Mouse (Mus musculus): Measurements from ENCODE around the gene Vmn1r148. TPM values are rescaled to one million over a fixed set of nuclear protein-coding genes. Genes with fewer than 3 reads are reported as not detected.
"Not testable (repeated sequence)": the region's sequence is repeated elsewhere in the genome, so short reads cannot be mapped to it uniquely, and the experiment has no call there.

The Vmn1r148 gene
- not detected in 2 replicates for total RNA-seq (2021)
- long read RNA-seq, experiment 1: 0 reads
- long read RNA-seq, experiment 2: 0 reads

GRCm38 (mm10) chr7:22413283-22413682 is at the start of gene Vmn1r148:
Gene Vmn1r148 (plus strand): TSS chr7:22413583.
- not testable (repeated sequence) for DNase-seq

DNA sequence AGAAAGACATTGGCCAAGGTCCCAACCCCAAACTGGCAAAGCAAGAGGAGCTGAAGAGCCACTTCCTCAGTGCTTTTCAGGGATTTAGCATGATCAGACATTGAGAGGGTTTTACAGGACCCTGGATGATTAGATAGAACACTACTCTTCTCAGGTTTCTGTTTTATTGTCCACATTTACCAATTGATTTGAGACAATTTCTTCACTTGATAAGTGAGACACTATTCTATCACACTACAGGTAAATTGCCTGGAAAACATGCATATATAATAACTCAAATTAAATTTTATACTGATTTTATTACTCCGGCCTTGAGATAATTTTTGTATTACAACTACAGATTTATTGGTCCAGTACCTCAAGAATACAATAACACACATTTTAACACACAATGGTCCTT is 42.4 kb upstream of the Vmn1r148 start, which contains the start of gene Gm8660:
Gene Gm8660, minus strand, starts transcription at position 101 of the 400 bp plus-strand sequence.
- not testable (repeated sequence) for DNase-seq

- not testable (repeated sequence) for DNase-seq
Measured at GRCm38 (mm10) chr7:22438129-22438528, 24.7 kb downstream of the Vmn1r148 start, which contains the start of gene Vmn1r149. Gene Vmn1r149 (minus strand): TSS chr7:22438229.

DNA sequence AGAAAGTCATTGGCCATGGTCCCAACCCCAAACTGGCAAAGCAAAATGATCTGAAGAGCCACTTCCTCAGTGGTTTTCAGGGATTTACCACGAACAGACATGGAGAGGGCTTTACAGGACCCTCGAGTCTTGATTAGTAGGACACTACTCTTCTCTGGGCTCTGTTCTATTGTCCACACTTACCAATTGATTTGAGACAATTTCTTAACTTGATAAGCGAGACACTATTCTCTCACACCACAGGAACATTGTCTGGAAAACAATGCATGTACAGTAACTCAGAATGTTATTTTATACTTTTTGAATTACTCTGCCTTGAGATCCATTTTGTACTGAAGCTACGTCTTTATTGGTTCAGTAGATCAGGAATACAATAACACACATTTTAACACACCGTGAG is 50.6 kb downstream of the Vmn1r148 start, which contains the start of gene Gm10665:
Gene Gm10665, minus strand, starts transcription at position 101 of the 400 bp plus-strand sequence.
- not testable (repeated sequence) for DNase-seq

Other genes with a start within 250 kb of the Vmn1r148 start
- gene Vmn1r142, start 249.5 kb upstream of the Vmn1r148 start, total RNA-seq (2021): not detected in 2 replicates
- gene Vmn1r143, start 224.2 kb upstream of the Vmn1r148 start, total RNA-seq (2021): not detected in 2 replicates
- gene Gm8653, start 212.3 kb upstream of the Vmn1r148 start, total RNA-seq (2021): not detected in 2 replicates
- not detected in 2 replicates for gene Gm8453, start 184.1 kb upstream of the Vmn1r148 start, total RNA-seq (2021)
- gene Gm4187, start 83.9 kb upstream of the Vmn1r148 start, total RNA-seq (2021): not detected in 2 replicates
- not detected in 2 replicates for gene Gm8660, start 42.5 kb upstream of the Vmn1r148 start, total RNA-seq (2021)
- gene Vmn1r149, start 24.6 kb downstream of the Vmn1r148 start, total RNA-seq (2021): not detected in 2 replicates
- gene Gm10665, start 50.5 kb downstream of the Vmn1r148 start, total RNA-seq (2021): not detected in 2 replicates
- gene Vmn1r151, start 86.1 kb downstream of the Vmn1r148 start, total RNA-seq (2021): not detected in 2 replicates
- not detected in 2 replicates for gene Vmn1r152, start 109.4 kb downstream of the Vmn1r148 start, total RNA-seq (2021)
- gene Gm8677, start 121.3 kb downstream of the Vmn1r148 start, total RNA-seq (2021): not detected in 2 replicates
- gene Gm4201, start 151.8 kb downstream of the Vmn1r148 start, total RNA-seq (2021): not detected in 2 replicates
- not detected in 2 replicates for gene Gm4565, start 174.5 kb downstream of the Vmn1r148 start, total RNA-seq (2021)
- not detected in 2 replicates for gene Vmn1r155, start 244.4 kb downstream of the Vmn1r148 start, total RNA-seq (2021)